Mouse (Mus musculus) stomach, embryonic 16.5 days (tissue): ENCODE results near the gene Gpr31b. TPM values are rescaled to one million over a fixed set of nuclear protein-coding genes. Genes with fewer than 3 reads are reported as not detected.
A peak's percentile ranks its signal among the peaks of the same experiment; 100 is the strongest.
"Not testable (repeated sequence)": the region's sequence is repeated elsewhere in the genome, so short reads cannot be mapped to it uniquely, and the experiment has no call there.

Experiments used
- ATAC-seq: fragments of 200-750 bp; cut with Nextera tagmentation; 2 replicates; pipeline ENCODE4 v1.8.0; 2017; ENCODE audit warnings: moderate number of reproducible peaks, moderate TSS enrichment; ENCODE audit not compliant: insufficient read depth, low FRiP score
- H3K27ac ChIP-seq: fragments of 300-500 bp; sonication (generic); 2 replicates; pipeline ENCODE4 v1.5.1; 2014; ENCODE audit warnings: low read length
- H3K27me3 ChIP-seq: fragments of 300-500 bp; sonication (generic); 2 replicates; pipeline ENCODE4 v1.6.1; 2014; ENCODE audit warnings: low read length, control low read depth, mixed read lengths; ENCODE audit not compliant: control insufficient read depth, insufficient read depth
- H3K36me3 ChIP-seq: fragments of 300-500 bp; sonication (generic); 2 replicates; pipeline ENCODE4 v1.6.1; 2014; ENCODE audit warnings: low read length; ENCODE audit not compliant: control insufficient read depth, insufficient read depth
- H3K4me1 ChIP-seq: fragments of 300-500 bp; sonication (generic); 2 replicates; pipeline ENCODE4 v1.6.1; 2014; ENCODE audit warnings: low read length, control low read depth, mixed read lengths; ENCODE audit not compliant: control insufficient read depth, insufficient read depth
- H3K4me2 ChIP-seq: fragments of 300-500 bp; sonication (generic); 2 replicates; pipeline ENCODE4 v1.6.1; 2014; ENCODE audit warnings: low read depth, low read length, mixed read lengths
- H3K4me3 ChIP-seq: fragments of 300-500 bp; sonication (generic); replicated peaks from 2 replicates; pipeline ENCODE4 v1.5.1; 2014; ENCODE audit warnings: mild to moderate bottlenecking, low read length
- H3K9ac ChIP-seq: fragments of 300-500 bp; sonication (generic); 2 replicates; pipeline ENCODE4 v1.6.1; 2014; ENCODE audit warnings: low read length
- H3K9me3 ChIP-seq: fragments of 300-500 bp; sonication (generic); replicated peaks from 2 replicates; pipeline ENCODE4 v1.6.1; 2016; ENCODE audit warnings: low read length, control low read depth; ENCODE audit not compliant: control insufficient read depth
- WGBS: fragments of 180-500 bp; shearing (Covaris S2); extraction: QIAGEN DNeasy Blood & Tissue Kit; methylation state at CpG from one replicate; pipeline ENCODE4 v1.1.7; 2014; 5-methylcytosine and 5-hydroxymethylcytosine counted together
- polyA plus RNA-seq: library from polyadenylated mRNA; unstranded; fragments of >200 nt; fragmentation: Nextera tagmentation; extraction: Ambion mirVana; gene quantifications from 2 replicates; pipeline ENCODE4 v1.2.1, GENCODE M21; 2015

The Gpr31b gene
- polyA plus RNA-seq, result not detected in 2 replicates

- not testable (repeated sequence) for H3K4me3 ChIP-seq, H3K9ac ChIP-seq, H3K27ac ChIP-seq, H3K4me2 ChIP-seq, H3K27me3 ChIP-seq, H3K36me3 ChIP-seq, H3K4me1 ChIP-seq, H3K9me3 ChIP-seq
- ATAC-seq, result peak; percentile 73; the same call in 1 of the 2 replicates
- WGBS, result no CpG with 5 or more reads among the region's 8 CpGs
Measured at GRCm38 (mm10) chr17:13052124-13052813, at the start of gene Gpr31b. TSS of gene Gpr31b (minus strand) at chr17:13052296.

GRCm38 (mm10) chr17:13092960-13093359 is 40.9 kb upstream of the Gpr31b start:
- not testable (repeated sequence) for H3K27me3 ChIP-seq, H3K9me3 ChIP-seq, H3K27ac ChIP-seq, H3K4me2 ChIP-seq, H3K9ac ChIP-seq, ATAC-seq, H3K36me3 ChIP-seq, H3K4me3 ChIP-seq, H3K4me1 ChIP-seq
- no CpG with 5 or more reads among the region's 4 CpGs for WGBS

GRCm38 (mm10) chr17:13092100-13092764 is 40.1 kb upstream of the Gpr31b start:
- H3K36me3 ChIP-seq, H3K4me1 ChIP-seq, H3K4me2 ChIP-seq, H3K9ac ChIP-seq, H3K27me3 ChIP-seq, ATAC-seq, H3K27ac ChIP-seq, H3K9me3 ChIP-seq, H3K4me3 ChIP-seq: not testable (repeated sequence)
- 67% methylated on average over 5 of the region's 8 CpGs for WGBS

GRCm38 (mm10) chr17:13091510-13091909 is 39.4 kb upstream of the Gpr31b start:
- H3K4me2 ChIP-seq, H3K27ac ChIP-seq, H3K9me3 ChIP-seq, H3K27me3 ChIP-seq, ATAC-seq, H3K36me3 ChIP-seq, H3K4me1 ChIP-seq, H3K4me3 ChIP-seq, H3K9ac ChIP-seq: not testable (repeated sequence)
- no CpG with 5 or more reads among the region's 1 CpGs for WGBS

- not testable (repeated sequence) for H3K9me3 ChIP-seq, H3K4me1 ChIP-seq, H3K4me2 ChIP-seq, H3K9ac ChIP-seq, ATAC-seq, H3K36me3 ChIP-seq, H3K27me3 ChIP-seq, H3K27ac ChIP-seq, H3K4me3 ChIP-seq
- WGBS, result 76% methylated on average over 3 of the region's 5 CpGs
Measured at GRCm38 (mm10) chr17:13069227-13069626, 17.1 kb upstream of the Gpr31b start.

DNA sequence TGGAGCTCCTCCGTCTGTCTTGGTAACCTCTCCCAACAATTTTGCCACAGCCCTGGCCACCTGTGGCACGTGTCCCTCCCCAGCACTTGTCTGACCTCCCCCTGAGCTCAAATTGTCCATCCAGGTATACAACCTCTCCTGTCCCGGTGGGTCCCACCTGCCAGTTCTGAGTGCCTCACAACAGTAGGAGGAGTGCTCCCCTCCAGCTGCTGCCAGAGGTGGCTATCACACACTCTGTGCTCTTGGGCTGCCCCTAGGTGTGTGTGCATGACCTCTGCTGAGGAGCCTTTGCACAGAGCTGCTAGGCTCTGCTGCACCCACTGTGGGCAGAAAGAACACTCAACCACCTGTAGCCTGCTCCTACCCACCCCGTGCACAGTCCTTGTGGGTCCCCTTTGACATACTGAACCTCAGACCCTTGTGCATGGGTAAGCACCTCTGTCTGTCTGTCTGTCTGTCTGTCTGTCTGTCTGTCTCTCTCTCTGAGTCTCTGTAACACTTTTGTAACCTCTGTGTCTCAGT is 15.8 kb upstream of the Gpr31b start:
- not testable (repeated sequence) for H3K4me1 ChIP-seq, H3K36me3 ChIP-seq, H3K9ac ChIP-seq, H3K9me3 ChIP-seq, H3K4me2 ChIP-seq, H3K27ac ChIP-seq, H3K27me3 ChIP-seq, H3K4me3 ChIP-seq
- 100% methylated on average over 1 of the region's 4 CpGs for WGBS
- ATAC-seq, result peak; percentile 63

GRCm38 (mm10) chr17:13062882-13063281 is 10.8 kb upstream of the Gpr31b start:
- not testable (repeated sequence) for H3K9ac ChIP-seq, H3K27me3 ChIP-seq, H3K4me2 ChIP-seq, H3K4me1 ChIP-seq, H3K27ac ChIP-seq, H3K9me3 ChIP-seq, H3K4me3 ChIP-seq, H3K36me3 ChIP-seq
- 80% methylated on average over 2 of the region's 7 CpGs for WGBS
- 0 out of 2 replicates have a peak, but pooled peaks have one; percentile 47 for ATAC-seq

DNA sequence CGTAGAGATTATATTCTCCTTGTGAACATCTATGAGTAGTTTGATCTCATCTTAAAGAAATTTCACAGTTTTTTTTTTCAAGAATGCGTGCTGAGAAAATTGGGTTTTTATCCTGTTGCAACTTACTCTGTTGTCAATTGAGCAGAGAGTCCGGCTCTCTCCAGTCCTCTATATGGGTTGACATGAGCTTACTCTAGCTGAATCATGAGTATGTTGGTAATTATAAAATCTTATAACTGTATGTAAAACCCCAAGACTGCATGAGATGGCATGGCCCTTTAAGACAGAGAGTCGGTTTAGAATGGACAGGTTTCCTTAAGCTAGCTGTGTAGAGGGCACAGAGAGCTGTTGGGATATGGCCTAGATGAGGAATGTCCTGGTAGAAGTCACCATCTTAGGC is 8.7 kb upstream of the Gpr31b start, which contains the start of gene Tcp10b:
Tcp10b (plus strand) TSS at position 301 of the 400 bp plus-strand sequence.
- not testable (repeated sequence) for H3K9ac ChIP-seq, H3K4me2 ChIP-seq, H3K36me3 ChIP-seq, ATAC-seq, H3K9me3 ChIP-seq, H3K4me1 ChIP-seq, H3K27ac ChIP-seq, H3K4me3 ChIP-seq, H3K27me3 ChIP-seq
- WGBS, result 89% methylated on average over 4 of the region's 4 CpGs

DNA sequence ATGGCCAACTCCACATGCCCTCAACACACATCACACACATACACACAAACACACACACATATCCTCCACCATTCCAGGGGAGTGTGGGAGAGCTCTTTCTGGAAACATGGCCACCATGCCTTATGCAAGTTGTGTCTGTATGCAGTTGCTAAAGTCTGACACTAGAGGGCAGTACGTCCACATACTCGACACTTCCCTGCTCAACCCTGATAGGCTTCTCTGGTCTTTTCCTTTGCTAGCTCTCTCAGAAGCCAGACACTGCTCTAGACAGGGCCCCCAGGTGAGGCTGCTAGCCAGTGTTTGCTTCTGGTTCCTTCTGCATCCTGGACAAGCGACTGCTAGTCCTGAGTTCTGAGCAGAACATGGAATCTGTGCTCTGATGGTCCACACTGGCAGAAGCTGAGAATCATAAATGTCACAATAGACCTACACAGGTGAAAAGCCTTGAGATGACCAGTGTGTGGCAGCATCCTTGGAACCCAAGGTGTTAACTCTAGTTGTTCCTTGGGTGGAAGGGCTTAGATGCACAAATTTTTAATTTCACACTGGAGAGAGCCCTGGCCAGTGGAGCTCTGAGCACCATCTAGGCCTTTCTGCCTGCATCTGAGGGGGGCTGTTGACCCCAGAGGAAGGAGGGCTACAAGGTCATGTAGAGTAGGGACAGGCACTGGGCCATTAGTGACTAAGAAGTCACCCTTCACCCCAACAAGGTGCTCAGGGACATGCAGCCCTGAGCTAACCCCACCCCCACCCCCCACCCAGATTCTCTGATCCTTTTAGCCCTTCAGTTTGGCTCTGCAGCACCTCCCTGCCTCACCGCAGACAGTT is 8.0 kb downstream of the Gpr31b start:
- H3K27ac ChIP-seq, H3K9ac ChIP-seq, H3K36me3 ChIP-seq, H3K27me3 ChIP-seq, H3K9me3 ChIP-seq, H3K4me2 ChIP-seq, H3K4me3 ChIP-seq, H3K4me1 ChIP-seq: not testable (repeated sequence)
- WGBS, result 5% methylated on average over 3 of the region's 4 CpGs
- peak; percentile 59; the same call in 1 of the 2 replicates for ATAC-seq
